Mouse (Mus musculus) embryonic fibroblast, embryonic 13.5 days (primary cell): ENCODE measurements at regions not wholly inside any gene's neighbourhood (a gene's known extent, or its start where the extent isn't known, plus 50 kb on each side); places are given as distances from the start of the nearest gene placed in this dataset.

Experiments
- H3K27ac ChIP-seq: 2 replicates; pipeline ENCODE4 v1.5.1; 2012; ENCODE audit warnings: low read length, control low read depth, inconsistent platforms; ENCODE audit not compliant: insufficient read depth
- H3K4me1 ChIP-seq: 2 replicates; pipeline ENCODE4 v1.6.1; 2011; ENCODE audit warnings: low read length; ENCODE audit not compliant: control insufficient read depth, insufficient read depth
- H3K4me3 ChIP-seq: 2 replicates; pipeline ENCODE4 v1.5.1; 2011; ENCODE audit warnings: mild to moderate bottlenecking, control low read depth, low read length; ENCODE audit not compliant: insufficient read depth
- CTCF ChIP-seq: IDR thresholded peaks from 2 replicates; pipeline ENCODE4 v1.5.1; 2011; ENCODE audit warnings: mild to moderate bottlenecking, control low read depth, low read length, moderate library complexity, borderline replicate concordance; ENCODE audit not compliant: insufficient read depth
- POLR2A ChIP-seq: IDR thresholded peaks from 2 replicates; pipeline ENCODE4 v1.6.1; 2011; ENCODE audit warnings: low read depth, mild to moderate bottlenecking, control low read depth, low read length, moderate library complexity

GRCm38 (mm10) chr2:101062939-101063338, 561.6 kb upstream of the Rag2 start:
- TF ChIP-seq CTCF (no peak), POLR2A (no peak)

GRCm38 (mm10) chr2:101074990-101075389, 549.5 kb upstream of the Rag2 start:
- TF ChIP-seq POLR2A = no peak
- no peak for TF ChIP-seq CTCF
- no peak overlapping the region for H3K27ac ChIP-seq
- H3K4me3 ChIP-seq = no peak overlapping the region
- no peaks in the 10 kb centered on the region for H3K4me1 ChIP-seq

More at GRCm38 (mm10) chr2:101062939-101063338, 561.6 kb upstream of the Rag2 start:
- Histone ChIP-seq H3K4me1 (no peaks in the 10 kb centered on the region), H3K27ac (no peak overlapping the region), H3K4me3 (no peak overlapping the region)

DNA sequence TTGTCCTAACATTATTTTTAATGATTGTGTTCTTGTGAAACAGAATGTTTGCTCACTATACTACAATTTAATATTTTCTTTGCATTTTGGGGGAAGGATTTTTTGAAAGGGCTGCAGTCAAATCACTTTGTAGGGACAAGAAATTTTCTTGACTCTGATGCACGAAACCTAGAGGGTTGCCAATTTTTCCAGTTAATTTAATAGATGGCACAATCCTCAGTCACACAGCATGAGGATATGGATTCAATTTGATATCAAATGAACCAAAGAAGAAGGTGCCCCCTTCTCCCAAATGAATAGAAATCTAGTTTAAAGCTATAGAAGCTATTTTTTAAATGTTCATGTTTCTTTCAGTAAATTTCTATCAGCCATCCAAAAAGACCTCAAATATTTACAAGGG, 544.3 kb upstream of the Rag2 start:
- H3K27ac ChIP-seq = no peak overlapping the region
- H3K4me3 ChIP-seq = no peak overlapping the region
- TF ChIP-seq CTCF (no peak), POLR2A (no peak)
- no peaks in the 10 kb centered on the region for H3K4me1 ChIP-seq

- no peaks in the 10 kb centered on the region for H3K4me1 ChIP-seq
- H3K4me3 ChIP-seq = no peak overlapping the region
- H3K27ac ChIP-seq = no peak overlapping the region
- TF ChIP-seq CTCF = no peak
- no peak for TF ChIP-seq POLR2A
Measured at GRCm38 (mm10) chr2:101083813-101084212, 540.7 kb upstream of the Rag2 start.

GRCm38 (mm10) chr2:101084648-101085047, 539.9 kb upstream of the Rag2 start:
- TF ChIP-seq POLR2A (no peak), CTCF (no peak)
- no peak overlapping the region for H3K4me3 ChIP-seq
- no peaks in the 10 kb centered on the region for H3K4me1 ChIP-seq
- no peak overlapping the region for H3K27ac ChIP-seq

DNA sequence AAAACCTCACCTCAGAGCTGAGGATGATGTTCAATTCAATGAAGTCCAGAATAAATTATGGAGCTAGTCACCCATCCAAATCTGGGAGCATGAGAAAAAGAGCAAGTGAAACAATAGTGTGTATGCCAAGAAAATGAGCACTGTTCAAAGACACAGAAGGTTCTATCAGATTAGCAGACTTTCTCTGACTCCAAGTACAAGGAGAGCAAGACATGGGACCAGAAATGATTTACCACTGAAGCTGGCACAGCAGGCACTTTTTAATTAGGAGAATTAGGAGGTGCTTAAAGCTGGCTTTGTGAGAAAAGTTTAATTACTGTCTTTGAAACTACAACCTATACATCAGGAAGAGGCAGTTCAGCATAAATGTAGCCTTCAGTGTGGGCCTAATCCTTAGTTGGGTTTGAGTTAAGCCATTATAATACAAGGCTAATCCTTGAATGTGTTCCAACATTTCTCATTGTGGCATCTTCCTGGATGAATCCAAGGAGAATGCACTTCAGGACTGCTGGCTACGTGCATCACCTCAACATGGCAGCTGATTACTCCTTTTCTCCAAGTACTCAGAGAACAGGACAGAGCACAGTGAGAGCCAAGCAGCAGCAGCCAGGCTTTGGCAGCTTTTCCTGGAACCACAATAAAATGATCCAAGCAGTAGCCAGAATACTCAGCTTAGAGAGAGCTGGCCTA, 517.2 kb upstream of the Rag2 start:
- H3K27ac ChIP-seq = no peak overlapping the region
- TF ChIP-seq POLR2A = no peak

DNA sequence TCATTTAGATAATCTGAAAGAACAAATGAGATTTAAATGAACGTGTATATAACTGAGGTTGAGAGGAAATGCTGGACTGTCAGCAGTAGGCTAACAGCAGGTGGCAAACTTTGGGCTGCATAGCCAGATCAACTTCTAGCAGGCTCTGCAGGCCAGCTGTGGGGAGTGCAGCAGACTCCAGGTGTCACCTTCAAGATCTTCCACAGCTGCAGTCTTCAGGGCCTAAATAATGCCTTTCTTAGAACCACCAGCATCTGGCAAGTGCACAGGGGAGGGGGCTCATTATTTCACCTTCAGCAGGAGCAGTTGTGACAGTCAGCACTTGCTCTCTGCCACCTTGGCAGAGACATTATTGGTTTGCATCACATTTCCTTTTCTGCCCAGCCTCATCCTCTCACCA, 487.7 kb upstream of the Rag2 start:
- H3K27ac ChIP-seq = no peak overlapping the region
- H3K4me3 ChIP-seq = no peak overlapping the region
- TF ChIP-seq CTCF = no peak
- TF ChIP-seq POLR2A = no peak
- H3K4me1 ChIP-seq = no peaks in the 10 kb centered on the region

More for the DNA sequence above, 517.2 kb upstream of the Rag2 start:
- Histone ChIP-seq H3K4me1 (no peaks in the 10 kb centered on the region), H3K4me3 (no peak overlapping the region)

DNA sequence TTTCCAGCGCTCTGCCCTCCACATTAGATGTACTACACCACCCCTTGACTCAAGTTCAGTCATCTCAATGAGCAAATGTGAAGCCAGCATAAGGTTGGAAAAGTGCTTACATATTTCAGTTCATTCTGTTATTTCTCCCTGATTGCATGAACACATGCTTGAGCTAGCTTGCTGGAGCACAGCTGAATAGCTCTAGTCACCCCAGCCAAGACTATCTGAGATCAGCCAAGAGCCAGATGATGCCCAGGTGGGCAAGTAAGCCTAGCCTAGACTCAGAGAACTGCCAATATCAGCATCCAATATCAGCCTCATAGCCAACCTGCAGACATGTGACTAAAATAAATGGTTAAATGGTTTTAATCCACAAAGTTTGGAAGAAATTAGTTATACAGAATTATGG, 484.6 kb upstream of the Rag2 start:
- TF ChIP-seq CTCF = no peak
- TF ChIP-seq POLR2A = no peak
- no peaks in the 10 kb centered on the region for H3K4me1 ChIP-seq
- no peak overlapping the region for H3K27ac ChIP-seq
- H3K4me3 ChIP-seq = no peak overlapping the region

DNA sequence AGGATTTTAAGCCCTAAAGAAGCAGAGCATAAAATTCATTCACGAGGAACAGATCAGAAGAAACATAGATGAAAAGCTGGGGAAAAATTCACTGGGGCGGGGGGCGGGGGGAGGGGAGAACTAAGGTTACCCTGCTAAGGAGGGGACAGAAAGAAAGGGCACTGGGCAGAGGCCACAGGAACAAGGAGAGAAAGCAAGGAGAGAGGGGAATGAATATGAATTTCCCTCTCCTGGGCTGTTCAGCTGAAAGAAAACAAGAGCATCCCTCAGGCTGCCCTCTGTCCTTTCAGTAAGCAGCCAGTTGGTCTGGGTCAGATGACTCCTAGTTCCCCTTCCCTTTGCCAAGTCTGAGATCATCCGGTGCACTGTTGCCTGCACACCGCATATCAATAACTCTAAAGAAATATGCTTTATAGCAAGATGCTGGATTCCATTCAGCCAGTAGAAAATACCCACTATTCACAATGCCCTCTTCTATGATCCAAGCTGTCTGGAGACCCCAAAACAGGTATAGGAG, 467.7 kb upstream of the Rag2 start:
- no peak overlapping the region for H3K27ac ChIP-seq
- no peak for TF ChIP-seq CTCF
- TF ChIP-seq POLR2A = no peak
- H3K4me3 ChIP-seq = no peak overlapping the region
- no peaks in the 10 kb centered on the region for H3K4me1 ChIP-seq

- Histone ChIP-seq H3K27ac (no peak overlapping the region), H3K4me3 (no peak overlapping the region), H3K4me1 (no peaks in the 10 kb centered on the region)
- TF ChIP-seq CTCF (no peak), POLR2A (no peak)
Measured at GRCm38 (mm10) chr2:101159276-101159675, 465.2 kb upstream of the Rag2 start.

DNA sequence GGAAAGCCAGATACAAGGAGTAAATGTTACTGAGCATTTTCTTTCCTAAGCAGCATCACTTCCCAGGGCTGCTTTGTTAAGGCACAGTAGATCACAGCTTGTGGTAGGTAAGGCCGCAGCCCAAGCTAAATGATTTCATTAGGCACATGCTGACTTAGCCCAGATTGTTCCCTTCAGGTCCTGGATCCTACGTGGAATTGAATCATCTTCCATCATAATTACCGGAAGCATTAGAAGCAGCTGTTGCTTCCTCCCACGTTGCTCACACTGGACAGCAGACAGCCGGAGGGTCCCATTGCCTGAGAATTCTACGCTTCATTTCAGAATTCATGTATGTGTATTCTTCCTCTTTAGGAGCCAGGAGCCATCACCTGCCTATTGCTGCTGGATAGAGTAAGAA, 458.6 kb upstream of the Rag2 start:
- Histone ChIP-seq H3K4me3 (no peak overlapping the region), H3K27ac (no peak overlapping the region), H3K4me1 (no peaks in the 10 kb centered on the region)
- no peak for TF ChIP-seq CTCF
- TF ChIP-seq POLR2A = no peak
